Mouse (Mus musculus) CH12.LX (cell line): Measurements from ENCODE around the gene Fam3b. TPM values are rescaled to one million over a fixed set of nuclear protein-coding genes. Genes with fewer than 3 reads are reported as not detected.

Source experiments
- DNase-seq: peaks from one replicate; pipeline ENCODE4 v3.0.0-alpha.2; 2013; ENCODE audit errors: extremely low read depth
- H3K27ac ChIP-seq: 2 replicates; pipeline ENCODE4 v1.5.1; 2012; ENCODE audit warnings: low read depth, mild to moderate bottlenecking, control low read depth, moderate library complexity; ENCODE audit not compliant: insufficient read depth
- H3K27me3 ChIP-seq: replicated peaks from 2 replicates; pipeline ENCODE3; 2012; ENCODE audit warnings: inconsistent platforms
- H3K36me3 ChIP-seq, 2 experiments: replicated peaks in 1 of 2; 2 replicates each; pipeline versions ENCODE3 to v1.6.1; 2012; ENCODE audit warnings: inconsistent platforms in 1 of 2, low read length in 1 of 2, mild to moderate bottlenecking in 1 of 2, mixed read lengths in 1 of 2, moderate library complexity in 1 of 2; ENCODE audit not compliant: control insufficient read depth in 1 of 2, insufficient read depth in 1 of 2
- H3K4me1 ChIP-seq, 2 experiments: 2 replicates each; pipeline ENCODE4 v1.6.1; 2012; ENCODE audit warnings: inconsistent platforms in 1 of 2, moderate library complexity in 1 of 2; ENCODE audit not compliant: insufficient read depth in 2 of 2, control insufficient read depth in 1 of 2
- H3K4me2 ChIP-seq: 2 replicates; pipeline ENCODE4 v1.6.1; 2012; ENCODE audit warnings: low read depth, mild to moderate bottlenecking, control low read depth; ENCODE audit not compliant: poor library complexity, insufficient read depth, severe bottlenecking
- H3K4me3 ChIP-seq, 3 experiments: fragments of 150-350 bp in 1 of 3; sonication (generic) in 1 of 3; replicated peaks in 1 of 3; 2 replicates each; pipeline versions ENCODE3 to v1.5.1; 2011 to 2012; ENCODE audit warnings: low read depth in 2 of 3, low read length in 2 of 3, mild to moderate bottlenecking in 2 of 3, moderate library complexity in 2 of 3, control low read depth in 1 of 3, improper control_type of control experiment in 1 of 3, inconsistent platforms in 1 of 3, mixed read lengths in 1 of 3; ENCODE audit not compliant: poor library complexity in 1 of 3
- H3K79me2 ChIP-seq: replicated peaks from 2 replicates; pipeline ENCODE4 v1.6.1; 2012; ENCODE audit warnings: mild to moderate bottlenecking, moderate library complexity; ENCODE audit not compliant: control insufficient read depth, poor library complexity, insufficient read depth, severe bottlenecking; ENCODE audit errors: extremely low read depth
- H3K9ac ChIP-seq: 2 replicates; pipeline ENCODE4 v1.6.1; 2012; ENCODE audit warnings: low read depth, mild to moderate bottlenecking, control low read depth, moderate library complexity; ENCODE audit not compliant: insufficient read depth
- H3K9me3 ChIP-seq: replicated peaks from 2 replicates; pipeline ENCODE3; 2012; ENCODE audit warnings: low read length, inconsistent platforms, mixed read lengths
- BHLHE40 ChIP-seq: IDR thresholded peaks from 2 replicates; pipeline ENCODE4 v1.6.1; 2011; ENCODE audit warnings: mild to moderate bottlenecking, low read depth, low read length, improper control_type of control experiment
- CHD1 ChIP-seq: IDR thresholded peaks from 2 replicates; pipeline ENCODE4 v1.6.1; 2012; ENCODE audit warnings: low read depth, low read length, improper control_type of control experiment, inconsistent platforms
- CHD2 ChIP-seq: IDR thresholded peaks from 2 replicates; pipeline ENCODE4 v1.6.1; 2011; ENCODE audit warnings: low read length, improper control_type of control experiment
- CTCF ChIP-seq, 2 experiments: IDR thresholded peaks in 1 of 2; conservative IDR thresholded peaks in 1 of 2; 2 replicates each; pipeline ENCODE4 v1.5.1; 2011 to 2012; ENCODE audit warnings: low read depth in 2 of 2, low read length in 2 of 2, improper control_type of control experiment in 1 of 2, inconsistent platforms in 1 of 2, mild to moderate bottlenecking in 1 of 2, moderate library complexity in 1 of 2
- E2F4 ChIP-seq: IDR thresholded peaks from 2 replicates; pipeline ENCODE4 v1.6.1; 2011; ENCODE audit warnings: low read depth, low read length, improper control_type of control experiment; ENCODE audit not compliant: insufficient replicate concordance
- ELF1 ChIP-seq: IDR thresholded peaks from 2 replicates; pipeline ENCODE4 v1.6.1; 2014; ENCODE audit warnings: low read depth, mild to moderate bottlenecking, inconsistent platforms, low read length, improper control_type of control experiment
- EP300 ChIP-seq: IDR thresholded peaks from 2 replicates; pipeline ENCODE4 v1.6.1; 2011; ENCODE audit warnings: low read length, improper control_type of control experiment
- GABPA ChIP-seq: IDR thresholded peaks from 2 replicates; pipeline ENCODE4 v1.6.1; 2012; ENCODE audit warnings: low read depth, low read length, improper control_type of control experiment, inconsistent platforms; ENCODE audit not compliant: insufficient replicate concordance
- HCFC1 ChIP-seq: IDR thresholded peaks from 2 replicates; pipeline ENCODE4 v1.6.1; 2012; ENCODE audit warnings: low read depth, mild to moderate bottlenecking, inconsistent platforms, low read length, improper control_type of control experiment
- JUN ChIP-seq: IDR thresholded peaks from 2 replicates; pipeline ENCODE4 v1.6.1; 2011; ENCODE audit warnings: low read depth, mild to moderate bottlenecking, low read length, improper control_type of control experiment, moderate library complexity; ENCODE audit not compliant: insufficient read depth
- JUND ChIP-seq: conservative IDR thresholded peaks from 2 replicates; pipeline ENCODE4 v1.6.1; 2011; ENCODE audit warnings: low read depth, low read length, improper control_type of control experiment
- MAFK ChIP-seq: IDR thresholded peaks from 2 replicates; pipeline ENCODE4 v1.6.1; 2011; ENCODE audit warnings: low read length, improper control_type of control experiment; ENCODE audit not compliant: insufficient replicate concordance
- MAZ ChIP-seq: IDR thresholded peaks from 2 replicates; pipeline ENCODE4 v1.6.1; 2012; ENCODE audit warnings: low read depth, mild to moderate bottlenecking, inconsistent platforms, low read length, improper control_type of control experiment, moderate library complexity
- MEF2A ChIP-seq: IDR thresholded peaks from 2 replicates; pipeline ENCODE4 v1.6.1; 2014; ENCODE audit warnings: low read depth, mild to moderate bottlenecking, inconsistent platforms, low read length, improper control_type of control experiment, borderline replicate concordance
- MXI1 ChIP-seq: IDR thresholded peaks from 2 replicates; pipeline ENCODE4 v1.6.1; 2011; ENCODE audit warnings: mild to moderate bottlenecking, low read depth, low read length, improper control_type of control experiment
- MYC ChIP-seq: IDR thresholded peaks from 2 replicates; pipeline ENCODE4 v1.6.1; 2011; ENCODE audit warnings: low read depth, mild to moderate bottlenecking, improper control_type of control experiment, low read length
- NELFE ChIP-seq: IDR thresholded peaks from 2 replicates; pipeline ENCODE4 v1.6.1; 2011; ENCODE audit warnings: low read depth, low read length, improper control_type of control experiment
- POLR2A ChIP-seq: IDR thresholded peaks from 2 replicates; pipeline ENCODE4 v1.6.1; 2011; ENCODE audit warnings: low read depth, mild to moderate bottlenecking, improper control_type of control experiment, low read length
- RCOR1 ChIP-seq: conservative IDR thresholded peaks from 2 replicates; pipeline ENCODE4 v1.6.1; 2012; ENCODE audit warnings: low read depth, mild to moderate bottlenecking, inconsistent platforms, low read length, improper control_type of control experiment
- SIN3A ChIP-seq: IDR thresholded peaks from 2 replicates; pipeline ENCODE4 v1.6.1; 2012; ENCODE audit warnings: low read length, improper control_type of control experiment, inconsistent platforms
- SMC3 ChIP-seq: IDR thresholded peaks from 2 replicates; pipeline ENCODE4 v1.6.1; 2011; ENCODE audit warnings: low read depth, low read length, improper control_type of control experiment
- TCF12 ChIP-seq: IDR thresholded peaks from 2 replicates; pipeline ENCODE4 v1.6.1; 2014; ENCODE audit warnings: low read depth, mild to moderate bottlenecking, inconsistent platforms, low read length, improper control_type of control experiment
- ZC3H11A ChIP-seq: IDR thresholded peaks from 2 replicates; pipeline ENCODE4 v1.6.1; 2012; ENCODE audit warnings: low read depth, mild to moderate bottlenecking, inconsistent platforms, low read length, improper control_type of control experiment
- dilution Hi-C: fragments of 300-500 bp; cut with MboI; formaldehyde crosslinking; loops from 2 replicates; pipeline ENCODE4 v1.14.3; 2020; ENCODE audit warnings: low sequenced_read_pairs; ENCODE audit not compliant: extremely low pct_unique_long_range_greater_than_20kb, extremely low pct_ligation_motif_present
- in situ Hi-C: fragments of 300-500 bp; cut with MboI; formaldehyde crosslinking; loops from 3 replicates; pipeline ENCODE4 v1.14.3; 2019; ENCODE audit warnings: low sequenced_read_pairs, low pct_ligation_motif_present, low pct_unique_long_range_greater_than_20kb, mixed read lengths
- polyA plus RNA-seq: library from polyadenylated mRNA; unstranded; fragments of >175 nt; gene quantifications from 2 replicates; pipeline ENCODE4 v1.2.1, GENCODE M21; 2012; ENCODE audit warnings: low read depth; ENCODE audit not compliant: insufficient read length
- total RNA-seq, 2 experiments: library from RNA; depleted of rRNA; stranded (reverse); fragments of 300-350 nt in 1 of 2; fragments of >200 nt in 1 of 2; gene quantifications; 2 replicates each; pipeline ENCODE4 v1.2.3; 2012 to 2014

Gene Fam3b
- total and polyA plus RNA-seq, 3 experiments, result not detected

GRCm38 (mm10) chr16:97533751-97534150, 19.1 kb upstream of the Fam3b start:
- dilution Hi-C loops, result no loop called here
- no peak for DNase-seq
- H3K4me2 ChIP-seq, result no peak overlapping the region
- H3K27ac ChIP-seq, result no peak overlapping the region
- H3K36me3 ChIP-seq, result peaks cover 0 to 4% of the 10 kb centered on the region in 2 experiments
- H3K9me3 ChIP-seq, result peaks cover 5% of the 10 kb centered on the region
- in situ Hi-C loops, result no loop called here
- no peaks in the 10 kb centered on the region for H3K27me3 ChIP-seq
- no peak overlapping the region for H3K9ac ChIP-seq
- H3K4me3 ChIP-seq, result no peak overlapping the region
- peaks cover 14 to 46% of the 10 kb centered on the region in 2 experiments for H3K4me1 ChIP-seq
- TF ChIP-seq HCFC1 (no peak), CHD1 (no peak), GABPA (no peak), JUN (no peak), E2F4 (no peak), CHD2 (no peak), BHLHE40 (no peak), RCOR1 (no peak), POLR2A (no peak), ELF1 (no peak), MEF2A (no peak), TCF12 (no peak), JUND (no peak), SMC3 (no peak)
- no peaks in the 10 kb centered on the region for H3K79me2 ChIP-seq

GRCm38 (mm10) chr16:97533126-97533525, 18.5 kb upstream of the Fam3b start:
- Histone ChIP-seq H3K36me3 (peaks cover 0 to 2% of the 10 kb centered on the region in 2 experiments), H3K27me3 (no peaks in the 10 kb centered on the region), H3K4me3 (no peak overlapping the region), H3K4me1 (peaks cover 14 to 46% of the 10 kb centered on the region in 2 experiments), H3K4me2 (no peak overlapping the region), H3K9ac (no peak overlapping the region), H3K9me3 (peaks cover 5% of the 10 kb centered on the region), H3K27ac (no peak overlapping the region), H3K79me2 (no peaks in the 10 kb centered on the region)
- in situ Hi-C loops (no loop called here), dilution Hi-C loops (no loop called here)
- TF ChIP-seq MYC (no peak), CTCF (conservative IDR thresholded peaks at IDR 0.05 in 1 of 2, IDR thresholded peaks at IDR 0.05 in 1 of 2; ENCODE audit: low read depth in 2 of 2, low read length in 2 of 2) (no peak)
- DNase-seq, result no peak

- dilution Hi-C loops, result no loop called here
- in situ Hi-C loops, result no loop called here
- Histone ChIP-seq H3K4me3 (no peak overlapping the region), H3K27ac (no peak overlapping the region), H3K79me2 (no peaks in the 10 kb centered on the region), H3K27me3 (no peaks in the 10 kb centered on the region), H3K4me2 (no peak overlapping the region), H3K36me3 (no peaks in the 10 kb centered on the region), H3K9me3 (peaks cover 8% of the 10 kb centered on the region), H3K9ac (no peak overlapping the region), H3K4me1 (peaks cover 0 to 11% of the 10 kb centered on the region in 2 experiments; a peak in 2 of 4 replicates)
- TF ChIP-seq JUND (no peak), MAZ (no peak), NELFE (no peak), SIN3A (no peak), MEF2A (no peak), POLR2A (no peak), EP300 (no peak), MAFK (no peak), ZC3H11A (no peak), MXI1 (no peak)
- DNase-seq, result no peak
Measured at GRCm38 (mm10) chr16:97529241-97529640, 14.6 kb upstream of the Fam3b start.
